8 mouse cellular contexts compared by ENCODE assay signal in genomic region chr12:31917245-31917644, GRCm38 (mm10). TPM values are rescaled to one million over a fixed set of nuclear protein-coding genes. Genes with fewer than 3 reads are reported as not detected.
DNase-seq lines count a peak whose midpoint lies in the region; ATAC-seq lines count a peak whose summit lies in the region.

No protein-coding gene starts in this region.

- H3K27ac ChIP-seq in heart, embryonic 13.5 days (replicated peaks) = peak overlapping the region; percentile 78
- 0 out of 2 replicates have a peak overlapping the region, but pooled peaks have one; percentile 7 for H3K27ac ChIP-seq in macrophage

- ATAC-seq in heart, embryonic 13.5 days (ENCODE audit: extremely low read depth, insufficient number of reproducible peaks, low FRiP score, low TSS enrichment) = peak; percentile 46; the same call in 1 of the 2 replicates

- peaks cover 32% of the 10 kb centered on the region for H3K36me3 ChIP-seq in heart, embryonic 13.5 days
- no peaks in the 10 kb centered on the region for H3K36me3 ChIP-seq in macrophage (ENCODE audit: inconsistent target)

- 38% methylated on average over 5 of the region's 5 CpGs for WGBS in heart, embryonic 13.5 days
- WGBS in macrophage (ENCODE audit: missing documents) = 42% methylated on average over 5 of the region's 5 CpGs

- no peaks in the 10 kb centered on the region for H3K9me3 ChIP-seq in heart, embryonic 13.5 days

- H3K27me3 ChIP-seq in heart, embryonic 13.5 days (replicated peaks) = no peaks in the 10 kb centered on the region

- no peak overlapping the region for H3K9ac ChIP-seq in heart, embryonic 13.5 days

- no peak overlapping the region for H3K4me3 ChIP-seq in heart, embryonic 13.5 days
- no peak overlapping the region for H3K4me3 ChIP-seq in macrophage (ENCODE audit: inconsistent target)

- H3K79me2 ChIP-seq in macrophage (ENCODE audit: inconsistent target) = no peaks in the 10 kb centered on the region

- H3K4me1 ChIP-seq in heart, embryonic 13.5 days = peaks cover 22% of the 10 kb centered on the region

- peak; percentile 42 for DNase-seq in layer of hippocampus, adult 9-11 months
- no peak for DNase-seq in layer of hippocampus, postnatal 36 days
- peak; percentile 24 for DNase-seq in ZHBTc4 (ENCODE audit: low read depth, low spot score)
- DNase-seq in cerebellum, postnatal 10 days = peak; percentile 92 to 93
- no peak for DNase-seq in thymus, postnatal 25 days
- no peak for DNase-seq in urinary bladder, postnatal 25 days (ENCODE audit: low spot score)

- H3K4me2 ChIP-seq in heart, embryonic 13.5 days = no peak overlapping the region

RNA-seq across cellular contexts. Expression of gene Hbp1, which starts 33.1 kb away (rescaled TPM):
- total RNA-seq in layer of hippocampus, postnatal 36 days (2021) = 10 to 100 TPM; 24.8 to 27.8 TPM
- polyA plus RNA-seq in heart, embryonic 13.5 days (2015; fragmentation: Nextera tagmentation; extraction: Ambion mirVana) = 89.2 and 95.3 TPM in 2 replicates
- total RNA-seq in macrophage (2018; cell fraction: chromatin; rRNA removed) = 100 to 1,000 TPM in 6 of 26 experiments, 10 to 100 TPM in 20; 39.6 to 138 (median 87.4) TPM
- 10 to 100 TPM; 33.1 to 83.0 (median 49.9) TPM for total RNA-seq in macrophage (2018; cell fraction: cytosol; rRNA removed)
- 100 to 1,000 TPM in 2 of 26 experiments, 10 to 100 TPM in 24; 35.0 to 114 (median 66.5) TPM for total RNA-seq in macrophage (2018; cell fraction: nucleus; rRNA removed)
- 37.4 to 85.3 TPM (median 72.2 TPM) in 3 replicates for polyA plus RNA-seq in macrophage (2018)

Comparison
In these comparisons a context has a peak if more than half of its experiments do, and no peak if none do; other contexts are left out.
1. DNase-seq: peak in layer of hippocampus, adult 9-11 months (single experiment), ZHBTc4 (single experiment) and cerebellum, postnatal 10 days (2 of 2); none in layer of hippocampus, postnatal 36 days (0 of 2), thymus, postnatal 25 days (single experiment) and urinary bladder, postnatal 25 days (single experiment).